In genomic region chr7:131778271-131778985, GRCm38 (mm10) we compare ENCODE assay signal across 17 mouse cellular contexts.
DNase-seq lines count a peak whose midpoint lies in the region; ATAC-seq lines count a peak whose summit lies in the region.
"Had no signal": no experiment of that assay in that cellular context is flagged by ENCODE, and none has a peak within 500 bp of the region (broad histone marks: within the 10 kb centered on the region; RNA-seq: fewer than 3 reads in every experiment).

No protein-coding gene starts in this region.

- peak overlapping the region; percentile 48 for H3K27ac ChIP-seq in hindbrain, embryonic 14.5 days
- peak overlapping the region; percentile 65; the same call in 1 of the 2 replicates for H3K27ac ChIP-seq in midbrain, embryonic 15.5 days
- H3K27ac ChIP-seq: liver, embryonic 14.5 days had no signal

- H3K4me2 ChIP-seq in hindbrain, embryonic 14.5 days (replicated peaks), result 0 out of 2 replicates have a peak overlapping the region, but pooled peaks have one; percentile 18
- no peak overlapping the region for H3K4me2 ChIP-seq in midbrain, embryonic 15.5 days

- DNase-seq in MN1 (ENCODE audit: low spot score), result peak; percentile 13
- peak; percentile 34 for DNase-seq in embryo, embryonic 11 days
- peak; percentile 60 for DNase-seq in hindbrain, embryonic 14.5 days (ENCODE audit: low spot score)
- DNase-seq in adrenal gland, postnatal 25 days, result no peak
- DNase-seq in heart, postnatal 36 days, result no peak
- no peak for DNase-seq in spleen, postnatal 14 days (ENCODE audit: low spot score in 2 of 2)
- DNase-seq: adrenal gland, postnatal 14 days; cerebellum, adult 11-12 months; heart, adult 18-20 months; heart, postnatal 14 days; kidney, adult 8-10 months; lung, postnatal 36 days; right cerebral cortex, postnatal 25 days; thymus, postnatal 36 days had no signal

- no peak overlapping the region for H3K9ac ChIP-seq in hindbrain, embryonic 14.5 days
- H3K9ac ChIP-seq in midbrain, embryonic 15.5 days, result no peak overlapping the region
- H3K9ac ChIP-seq: liver, embryonic 14.5 days had no signal

- intact Hi-C loops in heart, postnatal 36 days (cut with DNase I), result no loop called here

- H3K4me3 ChIP-seq in hindbrain, embryonic 14.5 days (replicated peaks; ENCODE audit: low read length), result no peak overlapping the region
- H3K4me3 ChIP-seq in midbrain, embryonic 15.5 days, result no peak overlapping the region

- H3K9me3 ChIP-seq in hindbrain, embryonic 14.5 days (ENCODE audit: control insufficient read depth, low read length), result no peaks in the 10 kb centered on the region
- H3K9me3 ChIP-seq in midbrain, embryonic 15.5 days, result no peaks in the 10 kb centered on the region

- H3K36me3 ChIP-seq in hindbrain, embryonic 14.5 days (replicated peaks; ENCODE audit: control insufficient read depth, insufficient read depth), result no peaks in the 10 kb centered on the region
- no peaks in the 10 kb centered on the region for H3K36me3 ChIP-seq in midbrain, embryonic 15.5 days (replicated peaks)

- peaks cover 16% of the 10 kb centered on the region; the same call in 1 of the 2 replicates for H3K27me3 ChIP-seq in hindbrain, embryonic 14.5 days (ENCODE audit: control insufficient read depth, insufficient read depth, low read length)
- H3K27me3 ChIP-seq in midbrain, embryonic 15.5 days (replicated peaks), result peaks cover 4% of the 10 kb centered on the region; the same call in 1 of the 2 replicates
- H3K27me3 ChIP-seq: Patski had no signal

- no peak; the same call in 1 of the 2 replicates for ATAC-seq in hindbrain, embryonic 14.5 days (ENCODE audit: low FRiP score)
- ATAC-seq in midbrain, embryonic 15.5 days (replicated peaks), result no peak
- ATAC-seq: Patski had no signal

- 41% methylated on average over 24 of the region's 24 CpGs for WGBS in hindbrain, embryonic 14.5 days
- WGBS in midbrain, embryonic 15.5 days, result 52% methylated on average over 24 of the region's 24 CpGs

- H3K4me1 ChIP-seq in hindbrain, embryonic 14.5 days (replicated peaks; ENCODE audit: control insufficient read depth, insufficient read depth, low read length), result peaks cover 34% of the 10 kb centered on the region
- H3K4me1 ChIP-seq in midbrain, embryonic 15.5 days, result peaks cover 40% of the 10 kb centered on the region

Comparison
In these comparisons a context has a peak if more than half of its experiments do, and no peak if none do; other contexts are left out.
1. DNase-seq: peak in MN1 (single experiment), embryo, embryonic 11 days (single experiment) and hindbrain, embryonic 14.5 days (single experiment); none in adrenal gland, postnatal 25 days (single experiment), heart, postnatal 36 days (0 of 2) and spleen, postnatal 14 days (0 of 2).